Mouse (Mus musculus): ENCODE results near the gene Parvg.

- no peak for TF ChIP-seq POLR2A (IDR thresholded peaks at IDR 0.05; ENCODE audit: insufficient read depth, low read depth, low read length)
- no peak for TF ChIP-seq CTCF (IDR thresholded peaks at IDR 0.05; ENCODE audit: insufficient read depth, low read depth, low read length)
These were observed 8.4 kb upstream of the Parvg start for GRCm38 (mm10) chr15:84315276-84316046.
